Comparison of ENCODE assay signal across 8 mouse cellular contexts in the genomic region with DNA sequence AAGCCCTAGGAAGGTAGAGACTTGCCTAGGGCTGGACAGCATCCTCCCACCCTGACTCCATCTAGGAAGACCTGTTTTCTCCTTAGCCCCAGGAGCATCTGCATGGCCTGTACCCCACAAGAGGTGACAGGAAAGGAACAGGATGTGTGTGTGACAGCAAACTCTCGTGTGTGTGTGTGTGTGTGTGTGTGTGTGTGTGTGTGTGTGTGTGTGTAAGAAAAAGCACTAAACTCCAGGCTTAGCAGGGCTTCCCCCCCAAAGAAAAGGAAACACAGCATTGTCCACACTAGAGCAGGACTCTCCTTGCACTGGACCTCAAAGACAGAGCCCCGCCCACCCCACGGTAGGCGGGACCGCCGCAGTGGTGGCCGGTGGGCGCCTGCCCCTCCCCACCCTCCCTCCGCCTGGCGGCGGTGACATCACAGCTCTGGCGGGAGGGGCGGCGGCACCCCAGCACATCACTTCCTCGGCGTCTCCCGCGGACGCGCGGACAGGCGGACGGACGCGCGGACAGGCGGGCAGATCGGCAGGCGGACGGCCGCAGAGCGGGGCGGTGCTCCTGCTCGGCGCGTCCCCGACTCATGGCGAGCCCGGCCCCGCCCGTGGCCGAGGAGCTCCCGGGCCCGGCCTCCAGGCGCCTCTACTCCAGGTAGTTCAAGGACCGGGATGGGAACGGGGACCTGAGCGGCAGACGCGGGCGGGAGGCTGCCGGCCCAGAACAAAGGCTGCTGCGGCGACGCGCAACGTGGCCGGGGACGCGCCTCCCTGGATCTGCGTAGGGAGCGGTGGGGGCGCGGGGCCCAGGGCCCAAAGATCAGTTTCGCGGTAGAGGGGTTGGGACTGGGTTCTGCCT. TPM values are rescaled to one million over a fixed set of nuclear protein-coding genes. Genes with fewer than 3 reads are reported as not detected.
DNase-seq lines count a peak whose midpoint lies in the region; ATAC-seq and TF ChIP-seq lines count a peak whose summit lies in the region.

A gene (plus strand): TSS at position 444 of the 853 bp plus-strand sequence.

- no peaks in the 10 kb centered on the region for H3K36me3 ChIP-seq in embryonic facial prominence, embryonic 11.5 days (replicated peaks; ENCODE audit: control insufficient read depth, insufficient read depth, low read depth, low read length)
- H3K36me3 ChIP-seq in liver, embryonic 11.5 days (ENCODE audit: control insufficient read depth, insufficient read depth, low read length) = no peaks in the 10 kb centered on the region
- no peaks in the 10 kb centered on the region for H3K36me3 ChIP-seq in myocyte (ENCODE audit: control insufficient read depth, insufficient read depth)

- peak; percentile 79 for ATAC-seq in embryonic facial prominence, embryonic 11.5 days (replicated peaks; ENCODE audit: insufficient number of reproducible peaks, low FRiP score, low TSS enrichment, low read depth)
- ATAC-seq in liver, embryonic 11.5 days (replicated peaks; ENCODE audit: low FRiP score) = peak; percentile 70

- H3K27me3 ChIP-seq in embryonic facial prominence, embryonic 11.5 days (ENCODE audit: control insufficient read depth, insufficient read depth, low read length) = no peaks in the 10 kb centered on the region
- H3K27me3 ChIP-seq in liver, embryonic 11.5 days (replicated peaks; ENCODE audit: control insufficient read depth, insufficient read depth, low read length) = 0 out of 2 replicates have a peak, but pooled peaks cover 2% of the 10 kb centered on the region
- H3K27me3 ChIP-seq in myocyte (ENCODE audit: control insufficient read depth, insufficient read depth, insufficient read length) = no peaks in the 10 kb centered on the region

- peak; percentile 63 to 81 for DNase-seq in left cerebral cortex, adult 18-20 months (ENCODE audit: low spot score in 2 of 2)
- no peak for DNase-seq in left cerebral cortex, adult 11 months (ENCODE audit: low spot score)
- peak; percentile 92 for DNase-seq in embryonic facial prominence, embryonic 11.5 days (ENCODE audit: low spot score)
- DNase-seq in heart, adult 9 months (ENCODE audit: low spot score in 2 of 2) = peak; percentile 82 to 85
- DNase-seq in kidney, adult 9 months = peak; percentile 69
- peak; percentile 79 for DNase-seq in liver, embryonic 11.5 days (ENCODE audit: low spot score)
- DNase-seq in spleen, postnatal 4 days (ENCODE audit: low spot score in 2 of 2) = peak; percentile 54 to 76

- H3K4me1 ChIP-seq in embryonic facial prominence, embryonic 11.5 days (ENCODE audit: control insufficient read depth, insufficient read depth, low read length) = peaks cover 19% of the 10 kb centered on the region
- H3K4me1 ChIP-seq in liver, embryonic 11.5 days (replicated peaks; ENCODE audit: control insufficient read depth, insufficient read depth, low read length) = peaks cover 26% of the 10 kb centered on the region

- peak within 1 kb of the TSS; percentile 94 for H3K9ac ChIP-seq in embryonic facial prominence, embryonic 11.5 days (replicated peaks; ENCODE audit: low read length)
- peak within 1 kb of the TSS; percentile 70 for H3K9ac ChIP-seq in liver, embryonic 11.5 days (ENCODE audit: low read depth, low read length)

- peak within 1 kb of the TSS; percentile 95 for H3K4me2 ChIP-seq in embryonic facial prominence, embryonic 11.5 days (ENCODE audit: low read depth, low read length)
- peak within 1 kb of the TSS; percentile 95 for H3K4me2 ChIP-seq in liver, embryonic 11.5 days
- peak within 1 kb of the TSS; percentile 99 for H3K4me2 ChIP-seq in myocyte (ENCODE audit: low read depth)

- peak within 1 kb of the TSS; percentile 96 for H3K27ac ChIP-seq in embryonic facial prominence, embryonic 11.5 days (replicated peaks; ENCODE audit: low read depth, low read length)
- peak within 1 kb of the TSS; percentile 74 for H3K27ac ChIP-seq in liver, embryonic 11.5 days (ENCODE audit: low read depth, low read length)

- H3K9me3 ChIP-seq in embryonic facial prominence, embryonic 11.5 days (replicated peaks; ENCODE audit: control insufficient read depth, low read length) = no peaks in the 10 kb centered on the region
- no peaks in the 10 kb centered on the region for H3K9me3 ChIP-seq in liver, embryonic 11.5 days (ENCODE audit: control insufficient read depth, low read length)

- peak within 1 kb of the TSS; percentile 55 for H3ac ChIP-seq in myocyte (ENCODE audit: control insufficient read depth, insufficient read length)

- peak within 1 kb of the TSS; percentile 93 for H3K4me3 ChIP-seq in embryonic facial prominence, embryonic 11.5 days (ENCODE audit: low read depth, low read length)
- H3K4me3 ChIP-seq in liver, embryonic 11.5 days (ENCODE audit: low read depth, low read length) = peak within 1 kb of the TSS; percentile 81
- peak within 1 kb of the TSS; percentile 48 for H3K4me3 ChIP-seq in myocyte

- peak; percentile 89 for TF ChIP-seq POLR2A in myocyte (IDR thresholded peaks at IDR 0.05; ENCODE audit: insufficient read length, low read depth)

- H3K79me2 ChIP-seq in myocyte (ENCODE audit: control insufficient read depth, insufficient read depth) = peaks cover 8% of the 10 kb centered on the region

- WGBS in embryonic facial prominence, embryonic 11.5 days = under 1% methylated on average over 65 of the region's 66 CpGs
- WGBS in liver, embryonic 11.5 days = under 1% methylated on average over 61 of the region's 66 CpGs

TF ChIP-seq in myocyte, 11 proteins besides CTCF, POLR2A, EP300 and RAD21:
- TF ChIP-seq MAX (IDR thresholded peaks at IDR 0.05; ENCODE audit: low read depth) = no peak
- peak in 1 of 3 experiments; percentile 27 for TF ChIP-seq MYOD1 (IDR thresholded peaks at IDR 0.05; ENCODE audit: control insufficient read depth in 1 of 3, insufficient read length in 2 of 3, low read depth in 2 of 3)
- no peak for TF ChIP-seq SRF (IDR thresholded peaks at IDR 0.05; ENCODE audit: control insufficient read depth, insufficient read length, low read depth)
- TF ChIP-seq POLR2AphosphoS2 (IDR thresholded peaks at IDR 0.05; ENCODE audit: insufficient read length, low read depth) = peak; percentile 68
TF ChIP-seq in myocyte: peak in this region for 2.

RNA-seq across cellular contexts. Expression of the gene that starts here (rescaled TPM):
- total RNA-seq in left cerebral cortex, adult 18-20 months (2021) = 10 to 100 TPM; 50.5 to 61.3 TPM
- polyA plus RNA-seq in embryonic facial prominence, embryonic 11.5 days (2014; fragmentation: Nextera tagmentation; extraction: Ambion mirVana) = 31.7 and 39.9 TPM in 2 replicates
- 17.0 and 18.9 TPM in 2 replicates for polyA plus RNA-seq in liver, embryonic 11.5 days (2014; fragmentation: Nextera tagmentation; extraction: Ambion mirVana)
- 11.7 TPM for polyA plus RNA-seq in myocyte (2012; fragmentation: generic; extraction: Trizol)
